Mouse (Mus musculus) small intestine, adult 2 months (tissue): ENCODE results near the gene Tmem59. TPM values are rescaled to one million over a fixed set of nuclear protein-coding genes. Genes with fewer than 3 reads are reported as not detected.

Experiments
- H3K27ac ChIP-seq: fragments of 200-500 bp; 2 replicates; pipeline ENCODE4 v1.5.1; 2012; ENCODE audit warnings: low read depth, low read length, control low read depth, inconsistent platforms; ENCODE audit not compliant: insufficient read depth
- H3K27me3 ChIP-seq: fragments of 200-500 bp; 2 replicates; pipeline ENCODE4 v1.6.1; 2012; ENCODE audit warnings: mild to moderate bottlenecking, moderate library complexity, low read length, inconsistent platforms; ENCODE audit not compliant: control insufficient read depth, insufficient read depth
- H3K36me3 ChIP-seq: fragments of 200-500 bp; 2 replicates; pipeline ENCODE4 v1.6.1; 2012; ENCODE audit warnings: mild to moderate bottlenecking, low read length, control low read depth, inconsistent platforms; ENCODE audit not compliant: control insufficient read depth, insufficient read depth
- H3K4me1 ChIP-seq: fragments of 200-500 bp; 2 replicates; pipeline ENCODE4 v1.6.1; 2012; ENCODE audit warnings: low read length, inconsistent platforms, mixed read lengths; ENCODE audit not compliant: control insufficient read depth, insufficient read depth, insufficient read length
- H3K4me3 ChIP-seq: fragments of 200-500 bp; 2 replicates; pipeline ENCODE4 v1.5.1; 2012; ENCODE audit warnings: low read depth, mild to moderate bottlenecking, control low read depth, inconsistent platforms, low read length, moderate library complexity
- CTCF ChIP-seq: fragments of 200-500 bp; IDR thresholded peaks from 2 replicates; pipeline ENCODE4 v1.5.1; 2012; ENCODE audit warnings: low read depth, mild to moderate bottlenecking, control low read depth, inconsistent platforms, low read length, moderate library complexity, mixed read lengths; ENCODE audit not compliant: insufficient replicate concordance, insufficient read length; ENCODE audit errors: extremely low read depth
- POLR2A ChIP-seq: fragments of 200-500 bp; IDR thresholded peaks from 2 replicates; pipeline ENCODE4 v1.6.1; 2012; ENCODE audit warnings: low read depth, mild to moderate bottlenecking, control low read depth, inconsistent platforms, low read length, moderate library complexity
- WGBS: fragments of 180-500 bp; shearing (Covaris S2); methylation state at CpG from one replicate; pipeline ENCODE4 v1.1.7; 2018; 5-methylcytosine and 5-hydroxymethylcytosine counted together
- polyA plus RNA-seq: library from polyadenylated mRNA; depleted of rRNA; stranded (reverse); fragments of >200 nt; gene quantifications from 2 replicates; pipeline ENCODE4 v1.2.3, GENCODE M21; 2012

Gene Tmem59
- polyA plus RNA-seq, 1 experiment = 222 TPM

DNA sequence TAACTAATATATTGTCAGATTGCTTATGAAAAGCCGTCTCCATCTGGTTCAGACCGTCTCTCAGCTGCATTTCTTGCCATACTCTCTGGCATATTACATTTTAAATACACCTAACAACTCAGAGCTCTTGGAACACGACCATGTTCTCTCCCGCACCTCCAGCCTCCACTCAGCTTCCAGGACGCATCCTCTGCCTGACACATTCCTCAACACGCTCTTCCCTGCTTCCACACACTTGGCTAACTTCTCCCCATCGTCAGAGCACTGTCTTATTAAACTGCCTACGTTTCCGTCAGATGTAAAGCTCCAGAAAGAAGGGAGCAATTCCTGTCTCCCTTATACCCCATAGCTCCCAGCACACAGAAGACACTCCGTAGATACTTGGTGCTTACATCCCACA lies 14.9 kb upstream of the Tmem59 start:
- no peak for TF ChIP-seq POLR2A
- TF ChIP-seq CTCF = no peak
- Histone ChIP-seq H3K4me3 (no peak overlapping the region), H3K27ac (no peak overlapping the region), H3K27me3 (no peaks in the 10 kb centered on the region), H3K36me3 (peaks cover 19% of the 10 kb centered on the region), H3K4me1 (no peaks in the 10 kb centered on the region)
- WGBS = 87% methylated on average over 10 of the region's 10 CpGs

DNA sequence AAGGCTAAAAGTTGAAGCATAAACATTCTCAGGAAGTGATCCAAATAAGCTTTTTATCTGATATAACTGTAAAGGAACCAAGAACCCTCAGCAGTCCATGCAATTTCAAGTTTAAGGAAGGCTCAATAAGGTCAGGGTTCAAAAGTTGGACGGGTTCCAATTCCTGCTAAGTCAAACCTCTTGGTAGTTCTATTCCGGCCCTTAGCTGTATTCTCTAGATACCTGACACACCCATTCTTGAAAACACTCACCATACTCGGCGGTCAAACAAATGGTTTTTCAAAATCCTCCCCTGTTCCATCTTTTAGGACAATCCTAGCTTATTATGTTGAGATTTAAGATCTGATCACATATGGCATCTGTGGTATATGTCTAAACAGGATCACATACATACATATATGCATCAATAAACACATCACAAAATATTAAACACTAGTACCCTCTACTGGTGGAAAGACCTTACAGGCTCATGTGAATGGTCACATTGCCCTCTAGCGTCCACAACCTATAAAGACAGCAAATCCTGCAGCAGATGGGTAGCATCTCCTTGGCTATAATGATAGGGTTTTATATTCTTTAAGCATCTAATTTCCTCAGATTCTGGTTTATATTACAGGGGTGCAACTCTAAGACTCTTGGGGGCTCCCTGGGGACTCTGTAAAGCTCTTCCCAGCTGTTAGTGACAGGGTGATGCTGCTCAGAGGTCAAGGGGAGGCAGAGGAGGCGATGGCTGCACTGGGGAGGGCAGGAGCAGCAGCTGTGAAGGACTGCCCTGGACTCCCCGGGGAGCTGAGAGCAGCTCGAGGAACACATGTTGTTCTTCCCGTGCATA lies 14.2 kb upstream of the Tmem59 start:
- Histone ChIP-seq H3K36me3 (peaks cover 19% of the 10 kb centered on the region), H3K27me3 (no peaks in the 10 kb centered on the region), H3K27ac (no peak overlapping the region), H3K4me1 (no peaks in the 10 kb centered on the region), H3K4me3 (no peak overlapping the region)
- peak; percentile 35; the same call in 1 of the 2 replicates for TF ChIP-seq CTCF
- no peak for TF ChIP-seq POLR2A
- WGBS = 41% methylated on average over 9 of the region's 9 CpGs

DNA sequence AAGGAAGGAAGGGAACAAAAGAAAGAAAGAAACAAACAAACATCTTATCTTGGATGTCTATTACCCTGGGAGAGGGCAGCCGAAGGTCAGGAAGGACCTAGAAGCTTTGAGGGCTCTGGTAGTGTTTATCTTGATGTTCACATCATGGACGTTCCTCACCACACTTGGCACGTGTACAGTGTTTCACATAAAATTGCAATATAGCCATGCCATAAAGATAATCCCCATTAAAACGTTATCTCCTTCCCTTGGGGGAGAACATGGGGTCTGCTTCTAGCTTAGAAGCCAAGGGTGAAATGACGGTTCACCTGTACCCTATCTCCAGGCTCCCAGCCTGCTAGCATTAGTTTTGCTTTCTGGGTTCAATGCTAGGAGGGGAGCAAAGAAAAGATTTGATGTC lies 11.5 kb upstream of the Tmem59 start:
- Histone ChIP-seq H3K4me3 (no peak overlapping the region), H3K27me3 (no peaks in the 10 kb centered on the region), H3K4me1 (no peaks in the 10 kb centered on the region), H3K27ac (no peak overlapping the region), H3K36me3 (peaks cover 14% of the 10 kb centered on the region)
- no peak for TF ChIP-seq POLR2A
- no peak for TF ChIP-seq CTCF
- WGBS = 33% methylated on average over 5 of the region's 5 CpGs

DNA sequence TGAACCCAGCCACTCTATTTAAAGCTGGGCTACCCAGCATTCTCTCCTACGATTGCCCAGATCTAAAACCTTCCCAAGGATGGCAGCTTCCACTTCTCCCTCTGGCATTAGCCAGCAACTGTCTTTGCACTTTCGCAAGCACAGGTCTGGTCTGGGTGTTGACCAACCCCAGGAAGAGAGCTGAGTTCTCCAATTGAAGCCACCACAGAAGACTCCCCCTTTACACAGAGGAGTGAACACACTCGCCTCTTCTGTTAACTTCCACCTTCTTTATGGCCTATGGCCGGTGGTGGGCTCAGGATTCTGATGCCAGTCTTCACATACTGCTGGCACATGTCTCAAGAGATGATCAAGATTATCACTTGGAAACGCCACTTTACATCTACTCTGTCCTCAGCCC lies 10.4 kb upstream of the Tmem59 start:
- H3K27ac ChIP-seq = no peak overlapping the region
- WGBS = 87% methylated on average over 5 of the region's 5 CpGs
- no peaks in the 10 kb centered on the region for H3K27me3 ChIP-seq
- H3K36me3 ChIP-seq = peaks cover 13% of the 10 kb centered on the region
- H3K4me1 ChIP-seq = peaks cover 6% of the 10 kb centered on the region; the same call in 1 of the 2 replicates
- TF ChIP-seq POLR2A = no peak
- no peak for TF ChIP-seq CTCF
- H3K4me3 ChIP-seq = no peak overlapping the region

DNA sequence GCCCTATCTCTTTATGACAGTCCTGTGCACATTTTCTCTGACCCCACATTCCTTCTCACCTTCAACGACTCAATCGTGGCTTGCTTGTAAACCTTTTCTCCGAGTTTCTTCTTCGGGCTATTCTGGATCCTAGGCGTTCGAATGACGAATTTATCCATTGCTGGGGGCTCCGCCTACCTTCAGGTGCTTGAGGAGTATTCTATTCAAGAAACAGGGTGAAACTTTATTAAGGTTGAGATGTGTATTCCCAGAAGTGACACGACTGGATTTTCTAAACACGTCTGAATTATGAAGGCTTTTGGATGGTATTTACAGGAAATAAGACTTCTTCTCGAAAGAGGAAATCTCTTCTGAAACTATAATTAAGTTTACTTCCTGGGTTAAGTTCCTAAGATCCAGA lies 693 bp upstream of the Tmem59 start:
- WGBS = 7% methylated on average over 11 of the region's 11 CpGs
- H3K4me3 ChIP-seq = peak overlapping the region; percentile 88
- no peaks in the 10 kb centered on the region for H3K27me3 ChIP-seq
- H3K36me3 ChIP-seq = peaks cover 16% of the 10 kb centered on the region
- peaks cover 14% of the 10 kb centered on the region; the same call in 1 of the 2 replicates for H3K4me1 ChIP-seq
- peak overlapping the region; percentile 98; the same call in 1 of the 2 replicates for H3K27ac ChIP-seq
- TF ChIP-seq POLR2A = no peak
- no peak for TF ChIP-seq CTCF

DNA sequence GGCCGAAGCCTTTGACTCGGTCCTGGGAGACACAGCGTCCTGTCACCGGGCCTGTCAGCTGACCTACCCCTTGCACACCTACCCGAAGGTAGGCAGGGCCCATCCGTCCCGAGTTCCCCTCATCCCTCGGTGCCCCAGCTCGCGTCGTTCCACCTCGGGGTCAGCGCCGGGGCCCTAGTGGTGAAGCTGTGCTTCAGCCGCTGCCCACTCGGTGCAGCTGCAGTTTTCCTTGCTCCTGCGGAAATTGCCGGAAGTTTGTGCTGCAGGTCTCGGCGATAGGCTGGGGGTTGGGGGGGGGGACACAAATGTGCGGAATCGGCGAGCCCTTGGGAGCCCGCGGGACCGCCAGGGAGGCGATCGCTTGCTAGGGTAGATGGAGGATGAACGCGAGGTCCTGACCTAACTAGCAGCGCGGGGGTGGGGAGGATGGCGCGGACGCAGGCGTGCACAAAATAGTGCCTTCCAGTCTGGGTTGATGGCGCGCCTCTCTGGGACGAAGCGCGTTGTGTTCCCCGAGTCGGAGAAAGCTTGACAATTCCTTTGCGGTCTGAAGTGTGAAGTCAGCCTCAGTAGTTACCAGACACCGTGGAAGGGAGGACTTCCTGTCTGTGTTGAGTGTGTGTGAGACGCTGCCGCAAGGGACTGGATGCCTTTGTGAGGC lies 761 bp downstream of the Tmem59 start, which contains the start of gene Tceanc2:
Tceanc2 (minus strand) TSS at position 287 of the 661 bp plus-strand sequence.
- Histone ChIP-seq H3K4me1 (peaks cover 19% of the 10 kb centered on the region), H3K27me3 (no peaks in the 10 kb centered on the region), H3K4me3 (peak within 1 kb of the TSS; percentile 88), H3K36me3 (peaks cover 8% of the 10 kb centered on the region), H3K27ac (peak within 1 kb of the TSS; percentile 98)
- TF ChIP-seq POLR2A = no peak
- TF ChIP-seq CTCF = no peak
- under 1% methylated on average over 47 of the region's 47 CpGs for WGBS

DNA sequence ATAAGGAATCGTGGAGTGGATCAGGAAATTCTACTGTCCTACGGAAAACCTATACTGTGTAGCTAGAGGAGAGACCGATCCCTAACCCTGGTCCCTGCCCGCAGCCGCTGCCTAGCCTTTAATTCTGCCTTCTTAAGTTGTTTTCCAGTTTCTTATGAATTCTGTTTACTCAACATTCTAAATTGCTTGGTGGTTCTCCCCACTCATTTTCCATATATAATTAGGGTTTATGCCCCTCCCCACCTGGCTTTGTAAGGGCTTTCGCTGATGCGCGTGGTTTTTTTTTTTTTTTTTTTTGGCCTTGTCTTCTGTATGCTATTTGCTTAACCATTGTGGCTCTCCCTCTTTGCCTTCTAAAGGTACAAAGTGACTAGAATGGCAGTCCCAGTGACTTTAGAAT lies 1.4 kb downstream of the Tmem59 start:
- Histone ChIP-seq H3K36me3 (peaks cover 7% of the 10 kb centered on the region), H3K27me3 (no peaks in the 10 kb centered on the region), H3K4me3 (peak overlapping the region; percentile 88), H3K4me1 (peaks cover 19% of the 10 kb centered on the region), H3K27ac (peak overlapping the region; percentile 84; the same call in 1 of the 2 replicates)
- no peak for TF ChIP-seq CTCF
- 1% methylated on average over 8 of the region's 8 CpGs for WGBS
